Mouse (Mus musculus) left cerebral cortex, postnatal 36 days (tissue): ENCODE measurements around the gene Grk6. TPM values are rescaled to one million over a fixed set of nuclear protein-coding genes. Genes with fewer than 3 reads are reported as not detected.

Experiments
- DNase-seq, 2 experiments: peaks; one replicate each; pipeline ENCODE4 v3.0.0; 2021 to 2022; ENCODE audit warnings: low spot score in 2 of 2, mixed read lengths in 1 of 2
- intact Hi-C: fragments of 180-260 bp; cut with DNase I; formaldehyde crosslinking; loops from one replicate; pipeline ENCODE4 v1.15.1; 2025
- microRNA-seq: library from miRNA; unstranded; fragments of <30 nt; microRNA quantifications from one replicate; pipeline ENCODE4 v1.2.0, GENCODE M21; 2022
- total RNA-seq, 2 experiments: library from RNA; stranded (reverse); gene quantifications; 2 replicates each; pipeline ENCODE4 v1.2.3; 2021

The Grk6 gene
- total RNA-seq, 2 experiments from 2014 or later: 63.4 to 65.2 TPM

DNA sequence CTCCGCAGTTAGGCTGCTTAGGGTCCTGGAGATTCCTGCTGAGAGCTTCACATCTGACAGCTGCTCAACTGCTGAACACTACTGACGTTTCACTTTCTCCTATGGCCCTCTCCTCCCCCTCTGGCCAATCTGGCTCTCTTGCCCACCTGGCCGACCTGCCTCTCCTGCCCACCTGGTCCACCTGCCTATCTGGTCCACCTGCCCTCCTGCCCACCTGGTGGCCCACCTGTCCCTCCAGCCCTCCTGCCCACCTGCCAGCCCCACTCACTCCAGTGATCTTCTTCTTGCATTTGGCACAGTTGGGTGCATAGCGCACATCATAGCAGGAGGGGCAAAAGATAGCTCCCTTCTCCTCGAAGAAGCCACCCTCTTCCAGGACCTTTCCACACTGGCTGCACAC is 59.5 kb downstream of the Grk6 start:
- intact Hi-C loops: no loop called here
- no peak for DNase-seq

DNA sequence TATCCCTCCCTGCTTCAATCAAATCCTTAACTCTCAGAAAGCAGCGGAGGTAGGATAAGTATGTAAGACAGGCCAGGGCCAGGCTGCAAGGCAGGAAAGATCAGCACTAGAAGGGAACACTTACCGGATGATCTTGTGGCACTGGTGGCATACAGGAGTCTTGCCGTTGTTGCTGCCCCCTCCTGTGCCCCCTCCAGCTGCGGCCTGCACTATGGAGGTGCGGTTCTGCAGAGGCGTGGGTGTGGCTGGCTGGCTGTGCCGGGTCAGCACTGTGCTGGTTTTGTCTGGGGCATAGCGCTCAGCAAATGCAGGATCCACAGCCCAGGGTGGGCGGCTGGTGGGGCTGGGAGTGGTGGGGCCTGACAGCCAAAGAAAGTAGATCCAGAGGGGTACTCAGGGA is 60.9 kb downstream of the Grk6 start:
- no peak for DNase-seq
- intact Hi-C loops: no loop called here

DNA sequence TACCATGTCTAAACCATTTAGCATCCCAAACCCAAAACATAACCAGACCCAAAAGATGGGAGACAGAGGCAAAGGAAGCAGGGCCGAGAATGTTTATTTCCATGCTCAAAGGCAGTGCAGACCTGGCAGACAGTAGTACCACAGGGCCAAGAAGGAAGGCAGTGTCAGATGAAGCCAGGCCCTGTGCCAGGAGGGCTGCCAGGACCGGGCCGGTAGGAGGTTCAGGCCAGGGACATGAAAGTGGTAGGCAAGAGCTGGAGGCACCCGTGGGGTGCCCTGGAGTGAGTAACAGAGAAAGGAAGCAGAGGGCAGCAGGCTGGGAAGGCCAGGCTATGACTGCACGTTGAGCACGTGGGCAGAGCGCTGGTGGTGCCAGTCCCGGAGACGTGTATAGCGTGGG is 61.8 kb downstream of the Grk6 start:
- intact Hi-C loops: no loop called here

DNA sequence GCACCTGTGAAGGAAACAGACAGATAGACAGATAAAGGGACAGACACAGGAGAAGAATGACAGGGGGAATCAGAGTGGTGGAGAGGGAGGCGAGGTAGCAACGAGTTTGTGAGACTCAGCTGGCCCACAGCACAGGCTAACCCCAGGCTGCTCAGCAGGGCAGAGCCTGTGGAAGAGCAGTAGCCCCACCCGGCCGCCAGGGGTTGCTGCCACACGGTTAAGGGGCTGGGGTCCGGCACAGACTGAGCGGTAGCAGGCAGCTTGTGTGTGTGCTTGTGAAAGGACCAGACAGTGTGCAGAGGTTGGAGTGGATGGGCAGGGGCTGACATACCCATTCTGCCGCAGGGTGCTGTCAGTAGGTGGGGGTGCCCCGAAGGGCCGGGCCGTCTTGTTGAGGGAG is 63.0 kb downstream of the Grk6 start:
- DNase-seq: no peak
- intact Hi-C loops: no loop called here

More for the DNA sequence above, 61.8 kb downstream of the Grk6 start:
- no peak for DNase-seq

DNA sequence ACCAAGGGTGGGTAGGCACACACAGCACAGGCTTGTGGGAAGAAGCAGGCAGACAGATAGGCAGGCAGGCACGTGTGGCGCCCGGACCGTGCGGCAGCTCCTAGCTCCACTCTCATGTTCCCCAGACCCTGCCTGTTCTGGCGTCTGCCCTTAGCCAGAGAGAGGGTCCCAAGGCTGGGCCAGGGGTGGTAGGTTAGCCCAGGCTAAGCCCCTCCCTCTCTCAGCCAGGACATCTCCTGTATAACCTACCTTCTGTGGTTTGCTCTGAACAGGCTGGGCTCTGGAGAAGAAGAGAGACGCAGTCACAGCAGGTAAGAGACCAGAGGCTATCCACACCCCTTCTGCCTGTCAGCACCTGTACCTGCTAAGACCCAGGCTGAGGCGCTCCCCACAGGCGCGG is 63.7 kb downstream of the Grk6 start:
- intact Hi-C loops: no loop called here
- DNase-seq: no peak

DNA sequence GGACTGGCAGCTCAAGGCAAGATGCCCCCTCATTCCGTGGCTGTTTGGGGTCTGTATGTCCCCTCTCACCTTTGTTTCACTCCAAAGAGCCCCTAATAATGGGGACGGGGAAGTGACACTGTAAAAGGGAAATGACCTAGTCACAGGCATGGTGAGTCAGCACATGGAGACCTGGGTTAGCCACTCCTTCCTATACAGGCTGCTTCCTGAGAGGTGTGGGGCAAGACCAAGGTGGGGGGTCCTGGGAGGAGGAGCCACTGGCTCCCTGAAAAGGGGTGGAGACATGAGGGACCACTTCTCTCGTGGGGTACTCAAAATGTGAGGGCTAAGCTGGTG is 65.4 kb downstream of the Grk6 start:
- intact Hi-C loops: no loop called here
- DNase-seq: no peak

Small RNA genes within 50 kb of the gene (microRNA-seq; reads per million reads assigned to microRNA genes)
- 4.8 reads per million, percentile 16 among the genes with 10 or more reads in this experiment for gene Mir6943
- gene Mir6944: 66.7 reads per million, percentile 52 among the genes with 10 or more reads in this experiment
- gene Mir6945: 7.6 reads per million, percentile 25 among the genes with 10 or more reads in this experiment

Other genes starting within 250 kb of the Grk6 start
- 100 to 1,000 TPM; 105 to 134 TPM for gene Nsd1, start 235.3 kb upstream of the Grk6 start, total RNA-seq
- gene Prelid1, start 124.6 kb upstream of the Grk6 start, total RNA-seq: 100 to 1,000 TPM; 159 to 185 TPM
- 10 to 100 TPM; 80.9 to 86.8 TPM for gene Rab24, start 123.1 kb upstream of the Grk6 start, total RNA-seq
- 1 to 10 TPM; 1.4 to 2.5 TPM for gene Mxd3, start 115.2 kb upstream of the Grk6 start, total RNA-seq
- 10 to 100 TPM; 54.9 to 61.3 TPM for gene Lman2, start 82.3 kb upstream of the Grk6 start, total RNA-seq
- gene Rgs14, start 75.3 kb upstream of the Grk6 start, total RNA-seq: 10 to 100 TPM; 52.3 to 53.7 TPM
- gene Slc34a1, start 46.9 kb upstream of the Grk6 start, total RNA-seq: under 1 TPM; 0.48 to 0.54 TPM
- not detected for gene Pfn3, start 29.8 kb upstream of the Grk6 start, total RNA-seq
- under 1 TPM; 0.79 to 0.84 TPM for gene F12, start 18.3 kb upstream of the Grk6 start, total RNA-seq
- 10 to 100 TPM; 81.8 to 82.1 TPM for gene Prr7, start 19.2 kb downstream of the Grk6 start, total RNA-seq
- gene Dbn1, start 43.0 kb downstream of the Grk6 start, total RNA-seq: 100 to 1,000 TPM; 247 to 314 TPM
- gene Pdlim7, start 68.6 kb downstream of the Grk6 start, total RNA-seq: 100 to 1,000 TPM in 1 of 2 experiments, 10 to 100 TPM in 1; 82.1 to 101 TPM
- 10 to 100 TPM in 1 of 2 experiments, 1 to 10 TPM in 1; 5.5 to 14.0 TPM for gene Dok3, start 84.2 kb downstream of the Grk6 start, total RNA-seq
- gene Ddx41, start 91.6 kb downstream of the Grk6 start, total RNA-seq: 10 to 100 TPM; 53.1 to 63.9 TPM
- gene Fam193b, start 126.0 kb downstream of the Grk6 start, total RNA-seq: 10 to 100 TPM; 61.1 to 99.5 TPM
- gene Tmed9, start 128.7 kb downstream of the Grk6 start, total RNA-seq: 100 to 1,000 TPM; 133 to 138 TPM
- gene B4galt7, start 154.8 kb downstream of the Grk6 start, total RNA-seq: 10 to 100 TPM; 26.2 to 26.4 TPM
- gene Caml, start 177.9 kb downstream of the Grk6 start, total RNA-seq: 10 to 100 TPM; 49.9 to 50.8 TPM
- gene Ddx46, start 190.0 kb downstream of the Grk6 start, total RNA-seq: 10 to 100 TPM; 40.5 to 52.9 TPM
- 10 to 100 TPM; 79.7 to 81.6 TPM for gene B230219D22Rik, start 248.1 kb downstream of the Grk6 start, total RNA-seq